Mouse (Mus musculus): ENCODE data around the gene Bbip1. TPM values are rescaled to one million over a fixed set of nuclear protein-coding genes. Genes with fewer than 3 reads are reported as not detected.
"Not testable (repeated sequence)": the region's sequence is repeated elsewhere in the genome, so short reads cannot be mapped to it uniquely, and the experiment has no call there.

Bbip1 gene
- polyA plus RNA-seq, 1 experiment from 2014 or later = 134 TPM

DNA sequence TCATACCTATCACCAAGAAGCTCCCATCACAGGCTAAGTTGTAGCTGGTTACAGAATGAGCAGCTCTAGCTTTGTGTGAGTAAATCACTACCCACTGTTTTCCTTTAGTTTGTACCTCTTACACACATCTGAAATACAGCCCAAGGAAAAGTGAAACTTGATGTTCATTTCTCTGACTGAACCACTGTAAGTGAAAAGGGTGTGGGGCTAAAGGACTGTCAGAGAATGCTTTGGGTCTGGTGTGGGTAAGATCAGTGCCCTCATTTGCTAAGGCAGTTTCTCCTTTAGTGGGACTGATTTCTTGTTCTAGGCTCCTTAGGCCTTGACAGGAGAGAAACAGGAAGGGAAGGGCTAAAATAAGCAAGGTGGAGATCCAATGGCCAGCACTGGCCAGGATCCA, 10.4 kb downstream of the Bbip1 start:
- H3K4me1 ChIP-seq (ENCODE audit: control insufficient read depth, insufficient read depth, low read depth, low read length) = no peaks in the 10 kb centered on the region

GRCm38 (mm10) chr19:53933050-53933449, 11.4 kb downstream of the Bbip1 start:
- ATAC-seq = no peak

More for the DNA sequence above, 10.4 kb downstream of the Bbip1 start:
- H3K36me3 ChIP-seq (ENCODE audit: control insufficient read depth, insufficient read depth, low read length) = peaks cover 15% of the 10 kb centered on the region
- ATAC-seq = no peak
- no peak overlapping the region for H3K4me2 ChIP-seq (ENCODE audit: low read length)
- no peaks in the 10 kb centered on the region for H3K27me3 ChIP-seq (replicated peaks; ENCODE audit: control insufficient read depth, insufficient read depth, low read length)
- H3K4me3 ChIP-seq (ENCODE audit: low read length) = no peak overlapping the region
- no peak overlapping the region for H3K27ac ChIP-seq (ENCODE audit: low read depth, low read length)
- no peaks in the 10 kb centered on the region for H3K9me3 ChIP-seq (ENCODE audit: control insufficient read depth, low read length)
- no peak overlapping the region for H3K9ac ChIP-seq (ENCODE audit: low read depth, low read length)

GRCm38 (mm10) chr19:53929218-53929617, 15.2 kb downstream of the Bbip1 start:
- H3K27me3 ChIP-seq (replicated peaks; ENCODE audit: control insufficient read depth, insufficient read depth, low read length) = no peaks in the 10 kb centered on the region
- H3K4me3 ChIP-seq (ENCODE audit: low read length) = no peak overlapping the region
- no peaks in the 10 kb centered on the region for H3K9me3 ChIP-seq (ENCODE audit: control insufficient read depth, low read length)
- peaks cover 13% of the 10 kb centered on the region for H3K36me3 ChIP-seq (ENCODE audit: control insufficient read depth, insufficient read depth, low read length)
- no peaks in the 10 kb centered on the region for H3K4me1 ChIP-seq (ENCODE audit: control insufficient read depth, insufficient read depth, low read depth, low read length)
- H3K27ac ChIP-seq (ENCODE audit: low read depth, low read length) = no peak overlapping the region
- no peak overlapping the region for H3K4me2 ChIP-seq (ENCODE audit: low read length)
- ATAC-seq = no peak
- 94% methylated on average over 3 of the region's 3 CpGs for WGBS
- H3K9ac ChIP-seq (ENCODE audit: low read depth, low read length) = no peak overlapping the region

More at GRCm38 (mm10) chr19:53933050-53933449, 11.4 kb downstream of the Bbip1 start:
- H3K4me1 ChIP-seq (ENCODE audit: control insufficient read depth, insufficient read depth, low read depth, low read length) = no peaks in the 10 kb centered on the region
- H3K9ac ChIP-seq (ENCODE audit: low read depth, low read length) = no peak overlapping the region
- no peak overlapping the region for H3K27ac ChIP-seq (ENCODE audit: low read depth, low read length)
- H3K27me3 ChIP-seq (replicated peaks; ENCODE audit: control insufficient read depth, insufficient read depth, low read length) = no peaks in the 10 kb centered on the region
- H3K9me3 ChIP-seq (ENCODE audit: control insufficient read depth, low read length) = no peaks in the 10 kb centered on the region
- H3K4me3 ChIP-seq (ENCODE audit: low read length) = no peak overlapping the region
- peaks cover 12% of the 10 kb centered on the region for H3K36me3 ChIP-seq (ENCODE audit: control insufficient read depth, insufficient read depth, low read length)
- H3K4me2 ChIP-seq (ENCODE audit: low read length) = no peak overlapping the region

DNA sequence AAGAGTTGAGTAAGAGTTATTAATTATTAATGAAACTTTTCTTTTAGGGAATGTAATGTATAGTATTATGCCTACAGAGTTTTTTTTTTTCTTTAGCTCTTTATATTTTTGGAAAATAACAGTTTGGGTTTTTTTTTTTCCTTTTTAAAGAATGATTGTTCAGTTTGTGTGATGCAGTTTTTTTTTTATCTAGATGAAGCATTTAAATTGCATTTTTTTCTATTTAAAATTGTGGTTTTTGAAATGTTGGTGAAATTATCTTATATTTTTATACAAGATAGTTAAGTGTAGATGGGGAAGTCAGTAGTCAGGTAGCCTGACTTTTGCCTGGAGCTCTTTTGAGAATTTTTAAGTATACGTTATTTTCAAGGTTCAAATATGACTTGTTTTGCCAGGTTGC, 17.7 kb downstream of the Bbip1 start:
- WGBS = 93% methylated on average over 1 of the region's 1 CpGs
- Histone ChIP-seq H3K36me3 (ENCODE audit: control insufficient read depth, insufficient read depth, low read length) (peaks cover 15% of the 10 kb centered on the region), H3K9ac (ENCODE audit: low read depth, low read length) (no peak overlapping the region), H3K9me3 (ENCODE audit: control insufficient read depth, low read length) (no peaks in the 10 kb centered on the region), H3K27ac (ENCODE audit: low read depth, low read length) (no peak overlapping the region), H3K4me1 (ENCODE audit: control insufficient read depth, insufficient read depth, low read depth, low read length) (no peaks in the 10 kb centered on the region), H3K4me2 (ENCODE audit: low read length) (no peak overlapping the region), H3K27me3 (replicated peaks; ENCODE audit: control insufficient read depth, insufficient read depth, low read length) (no peaks in the 10 kb centered on the region), H3K4me3 (ENCODE audit: low read length) (no peak overlapping the region)
- ATAC-seq = no peak

GRCm38 (mm10) chr19:53925338-53925751, 19.1 kb downstream of the Bbip1 start:
- Histone ChIP-seq H3K27me3 (replicated peaks; ENCODE audit: control insufficient read depth, insufficient read depth, low read length) (no peaks in the 10 kb centered on the region), H3K27ac (ENCODE audit: low read depth, low read length) (no peak overlapping the region), H3K36me3 (ENCODE audit: control insufficient read depth, insufficient read depth, low read length) (peaks cover 14% of the 10 kb centered on the region), H3K4me1 (ENCODE audit: control insufficient read depth, insufficient read depth, low read depth, low read length) (no peaks in the 10 kb centered on the region), H3K4me3 (ENCODE audit: low read length) (no peak overlapping the region), H3K4me2 (ENCODE audit: low read length) (no peak overlapping the region), H3K9me3 (ENCODE audit: control insufficient read depth, low read length) (no peaks in the 10 kb centered on the region), H3K9ac (ENCODE audit: low read depth, low read length) (no peak overlapping the region)
- 86% methylated on average over 2 of the region's 2 CpGs for WGBS
- ATAC-seq = no peak

DNA sequence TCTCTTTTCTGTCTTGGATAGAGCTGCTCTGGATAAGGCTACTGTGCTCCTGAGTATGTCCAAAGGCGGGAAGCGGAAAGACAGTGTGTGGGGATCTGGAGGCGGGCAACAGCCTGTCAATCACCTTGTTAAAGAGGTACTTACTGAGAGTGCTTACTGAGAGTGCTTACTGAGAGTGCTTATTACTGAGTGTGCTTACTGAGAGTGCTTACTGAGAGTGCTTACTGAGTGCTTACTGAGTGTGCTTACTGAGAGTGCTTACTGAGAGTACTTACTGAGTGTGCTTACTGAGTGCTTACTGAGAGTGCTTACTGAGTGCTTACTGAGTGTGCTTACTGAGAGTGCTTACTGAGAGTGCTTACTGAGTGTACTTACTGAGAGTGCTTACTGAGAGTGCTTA, 22.4 kb downstream of the Bbip1 start:
- H3K36me3 ChIP-seq (ENCODE audit: control insufficient read depth, insufficient read depth, low read length) = peaks cover 16% of the 10 kb centered on the region
- H3K9ac ChIP-seq (ENCODE audit: low read depth, low read length); ATAC-seq; H3K9me3 ChIP-seq (ENCODE audit: control insufficient read depth, low read length); H3K27ac ChIP-seq (ENCODE audit: low read depth, low read length); H3K4me2 ChIP-seq (ENCODE audit: low read length); H3K27me3 ChIP-seq (replicated peaks; ENCODE audit: control insufficient read depth, insufficient read depth, low read length); H3K4me3 ChIP-seq (ENCODE audit: low read length); H3K4me1 ChIP-seq (ENCODE audit: control insufficient read depth, insufficient read depth, low read depth, low read length): not testable (repeated sequence)
- 91% methylated on average over 3 of the region's 3 CpGs for WGBS

- Histone ChIP-seq H3K9me3 (ENCODE audit: control insufficient read depth, low read length) (no peaks in the 10 kb centered on the region), H3K27me3 (replicated peaks; ENCODE audit: control insufficient read depth, insufficient read depth, low read length) (no peaks in the 10 kb centered on the region), H3K4me2 (ENCODE audit: low read length) (no peak overlapping the region), H3K4me3 (ENCODE audit: low read length) (no peak overlapping the region), H3K9ac (ENCODE audit: low read depth, low read length) (no peak overlapping the region), H3K27ac (ENCODE audit: low read depth, low read length) (no peak overlapping the region), H3K4me1 (ENCODE audit: control insufficient read depth, insufficient read depth, low read depth, low read length) (no peaks in the 10 kb centered on the region), H3K36me3 (ENCODE audit: control insufficient read depth, insufficient read depth, low read length) (peaks cover 21% of the 10 kb centered on the region)
- ATAC-seq = no peak
- 96% methylated on average over 10 of the region's 10 CpGs for WGBS
Measured at GRCm38 (mm10) chr19:53919541-53919940, 24.9 kb downstream of the Bbip1 start.

GRCm38 (mm10) chr19:53914950-53915349, 29.5 kb downstream of the Bbip1 start:
- Histone ChIP-seq H3K4me3 (ENCODE audit: low read length) (no peak overlapping the region), H3K4me2 (ENCODE audit: low read length) (no peak overlapping the region), H3K4me1 (ENCODE audit: control insufficient read depth, insufficient read depth, low read depth, low read length) (no peaks in the 10 kb centered on the region), H3K9me3 (ENCODE audit: control insufficient read depth, low read length) (no peaks in the 10 kb centered on the region), H3K9ac (ENCODE audit: low read depth, low read length) (no peak overlapping the region), H3K36me3 (ENCODE audit: control insufficient read depth, insufficient read depth, low read length) (peaks cover 44% of the 10 kb centered on the region), H3K27me3 (replicated peaks; ENCODE audit: control insufficient read depth, insufficient read depth, low read length) (no peaks in the 10 kb centered on the region), H3K27ac (ENCODE audit: low read depth, low read length) (no peak overlapping the region)
- WGBS = 95% methylated on average over 4 of the region's 4 CpGs
- no peak for ATAC-seq

DNA sequence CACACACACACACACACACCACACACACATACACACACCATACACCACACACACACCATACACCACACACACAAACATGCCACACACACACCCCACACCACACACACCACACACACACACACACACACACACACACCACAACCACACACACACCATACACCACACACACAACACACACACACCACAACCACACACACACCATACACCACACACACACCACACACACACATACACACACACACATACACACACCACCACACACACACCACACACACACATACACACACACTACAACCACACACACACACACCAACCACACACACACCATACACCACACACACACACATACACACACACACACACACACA, 37.7 kb downstream of the Bbip1 start:
- not testable (repeated sequence) for H3K9ac ChIP-seq (ENCODE audit: low read depth, low read length); H3K4me3 ChIP-seq (ENCODE audit: low read length); H3K4me2 ChIP-seq (ENCODE audit: low read length); H3K27me3 ChIP-seq (replicated peaks; ENCODE audit: control insufficient read depth, insufficient read depth, low read length); H3K9me3 ChIP-seq (ENCODE audit: control insufficient read depth, low read length); ATAC-seq; H3K27ac ChIP-seq (ENCODE audit: low read depth, low read length)
- Histone ChIP-seq H3K4me1 (ENCODE audit: control insufficient read depth, insufficient read depth, low read depth, low read length) (peaks cover 22% of the 10 kb centered on the region), H3K36me3 (ENCODE audit: control insufficient read depth, insufficient read depth, low read length) (peaks cover 19% of the 10 kb centered on the region)

DNA sequence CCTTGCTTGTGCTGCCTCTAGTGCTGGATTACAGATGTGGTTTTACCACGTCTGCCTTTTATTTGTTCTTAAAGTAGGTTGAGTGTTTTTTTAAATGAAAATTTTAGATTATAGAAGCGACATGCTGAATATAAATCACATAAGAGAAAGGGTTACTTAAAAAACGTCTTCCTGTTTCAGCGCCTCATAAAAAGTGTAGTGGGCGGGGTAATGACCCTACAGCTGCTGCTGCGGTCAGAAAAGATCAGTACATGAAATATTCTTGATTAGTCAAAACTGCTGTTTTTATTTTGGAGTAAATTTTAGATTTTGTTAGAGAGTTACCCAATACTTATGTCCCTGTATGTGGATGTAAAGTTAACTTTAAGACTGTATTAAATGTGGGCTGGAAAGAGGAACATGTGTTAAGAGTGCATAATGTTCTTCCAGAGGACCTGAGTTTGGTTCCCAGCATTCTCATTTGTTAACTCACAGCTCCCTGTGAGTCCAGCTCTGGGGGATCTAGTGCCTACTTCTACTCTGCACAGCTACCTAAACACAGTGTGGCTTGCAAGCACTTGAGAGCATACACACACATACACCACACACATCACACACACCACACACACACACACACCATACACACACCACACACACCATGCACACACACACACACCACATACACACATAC, 38.3 kb downstream of the Bbip1 start:
- no peak overlapping the region for H3K9ac ChIP-seq (ENCODE audit: low read depth, low read length)
- H3K9me3 ChIP-seq (ENCODE audit: control insufficient read depth, low read length) = no peaks in the 10 kb centered on the region
- H3K27ac ChIP-seq (ENCODE audit: low read depth, low read length) = no peak overlapping the region
- peak overlapping the region; percentile 63; the same call in 1 of the 2 replicates for H3K4me2 ChIP-seq (ENCODE audit: low read length)
- H3K27me3 ChIP-seq (replicated peaks; ENCODE audit: control insufficient read depth, insufficient read depth, low read length) = no peaks in the 10 kb centered on the region
- no peak for ATAC-seq
- peaks cover 16% of the 10 kb centered on the region for H3K36me3 ChIP-seq (ENCODE audit: control insufficient read depth, insufficient read depth, low read length)
- H3K4me1 ChIP-seq (ENCODE audit: control insufficient read depth, insufficient read depth, low read depth, low read length) = peaks cover 22% of the 10 kb centered on the region
- H3K4me3 ChIP-seq (ENCODE audit: low read length) = no peak overlapping the region
- WGBS = 74% methylated on average over 6 of the region's 6 CpGs
